Mouse (Mus musculus) midbrain, embryonic 15.5 days (tissue): ENCODE results near the gene Klri2. TPM values are rescaled to one million over a fixed set of nuclear protein-coding genes. Genes with fewer than 3 reads are reported as not detected.

Experiments
- microRNA-seq: library from miRNA; unstranded; fragments of <30 nt; microRNA quantifications from one replicate; pipeline ENCODE4, GENCODE M21; 2016
- polyA plus RNA-seq: library from polyadenylated mRNA; unstranded; fragments of >200 nt; fragmentation: Nextera tagmentation; extraction: Ambion mirVana; gene quantifications from 2 replicates; pipeline ENCODE4 v1.2.1, GENCODE M21; 2015

Gene Klri2
- polyA plus RNA-seq, 1 experiment from 2014 or later = not detected

Small RNA genes lying within 50 kb of the gene (microRNA-seq; reads per million reads assigned to microRNA genes)
- not detected for gene Mir680-1

Other genes with a start within 250 kb of the Klri2 start
- gene Olr1, start 233.3 kb downstream of the Klri2 start, polyA plus RNA-seq = not detected in 2 replicates
- 0.32 TPM in 1 of 2 replicates, not detected in the other for gene Tmem52b, start 227.9 kb downstream of the Klri2 start, polyA plus RNA-seq
- gene Gabarapl1, start 207.3 kb downstream of the Klri2 start, polyA plus RNA-seq = 201 TPM in 2 replicates
- not detected in 2 replicates for gene Klre1, start 162.6 kb downstream of the Klri2 start, polyA plus RNA-seq
- not detected in 2 replicates for gene Klrd1, start 148.7 kb downstream of the Klri2 start, polyA plus RNA-seq
- gene Klrk1, start 116.6 kb downstream of the Klri2 start, polyA plus RNA-seq = 0.26 and 0.31 TPM in 2 replicates
- gene Klrc3, start 97.1 kb downstream of the Klri2 start, polyA plus RNA-seq = not detected in 2 replicates
- not detected in 2 replicates for gene Klrc2, start 79.8 kb downstream of the Klri2 start, polyA plus RNA-seq
- gene Klrc1, start 61.5 kb downstream of the Klri2 start, polyA plus RNA-seq = not detected in 2 replicates
- gene Klri1, start 23.4 kb downstream of the Klri2 start, polyA plus RNA-seq = not detected in 2 replicates
- not detected in 2 replicates for gene Gm156, start 43.8 kb upstream of the Klri2 start, polyA plus RNA-seq
- gene Gm17631, start 122.2 kb upstream of the Klri2 start, polyA plus RNA-seq = not detected in 2 replicates
- gene Klra17, start 136.2 kb upstream of the Klri2 start, polyA plus RNA-seq = not detected in 2 replicates
- not detected in 2 replicates for gene Klra5, start 177.2 kb upstream of the Klri2 start, polyA plus RNA-seq